Mouse (Mus musculus): ENCODE results near the gene Hsdl2.
"Not testable (repeated sequence)": the region's sequence is repeated elsewhere in the genome, so short reads cannot be mapped to it uniquely, and the experiment has no call there.

Gene Hsdl2

DNA sequence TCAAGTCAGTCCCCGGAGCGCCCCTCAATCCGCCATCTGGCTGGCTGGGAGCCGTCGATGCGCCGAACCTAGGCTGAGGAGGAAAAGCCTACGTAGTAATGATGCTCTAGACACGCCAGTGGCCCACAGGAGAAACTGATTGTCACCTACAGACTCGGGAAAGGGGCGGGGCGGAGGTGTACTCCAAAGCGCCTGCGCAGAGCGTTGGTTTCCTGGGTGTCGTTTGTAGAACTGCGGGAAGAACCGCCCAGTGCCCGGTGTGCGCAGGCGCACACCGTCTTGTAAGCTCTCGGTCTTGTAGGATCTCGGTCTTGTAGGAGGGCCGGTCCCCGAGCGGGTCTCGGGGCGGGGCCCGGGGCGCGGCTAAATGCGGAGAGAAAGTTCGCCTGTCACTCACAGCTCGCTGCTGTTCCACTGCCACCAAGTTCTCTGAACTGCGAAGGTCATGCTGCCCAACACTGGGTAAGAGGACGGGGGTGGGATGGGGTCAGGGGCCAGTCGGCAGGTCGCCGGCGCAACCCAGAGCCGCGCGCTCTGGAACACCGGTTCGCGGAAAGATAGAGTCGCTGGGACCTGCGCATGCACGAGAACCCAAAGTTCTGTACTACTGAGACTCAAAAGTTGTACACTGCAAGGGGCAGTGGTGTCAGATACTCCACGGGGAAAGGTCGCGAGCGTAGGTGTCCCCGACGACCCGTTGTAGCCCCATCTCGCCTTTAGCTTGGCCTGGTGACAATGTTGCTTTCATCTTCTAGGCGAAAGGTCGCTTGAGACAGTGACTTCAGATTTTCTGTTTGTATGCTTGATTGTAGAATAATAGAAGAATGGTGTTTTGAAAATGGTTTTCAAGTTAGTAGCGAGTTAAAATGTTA, at the start of gene Hsdl2:
Gene Hsdl2 (plus strand): TSS at position 250 of the 872 bp plus-strand sequence.
- DNase-seq = peak; percentile 99

DNA sequence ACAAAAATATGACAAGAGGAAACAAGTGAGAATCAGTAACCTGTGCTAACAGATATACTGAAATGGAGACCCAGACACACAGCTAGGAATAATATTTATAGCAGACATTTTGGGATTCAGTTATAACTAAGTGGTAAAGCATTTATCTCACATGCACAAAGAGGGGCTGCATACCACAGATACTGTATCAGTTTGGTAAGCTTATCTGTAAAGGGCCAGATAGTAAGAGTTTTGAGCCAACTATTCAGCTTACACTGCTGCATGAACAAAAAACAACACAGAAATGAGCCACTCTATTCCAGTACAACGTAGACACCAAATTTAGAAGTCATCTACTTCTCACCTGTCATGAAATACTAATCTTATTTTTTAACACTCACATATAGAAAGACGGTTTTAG, 48.1 kb upstream of the Hsdl2 start:
- DNase-seq = no peak

DNA sequence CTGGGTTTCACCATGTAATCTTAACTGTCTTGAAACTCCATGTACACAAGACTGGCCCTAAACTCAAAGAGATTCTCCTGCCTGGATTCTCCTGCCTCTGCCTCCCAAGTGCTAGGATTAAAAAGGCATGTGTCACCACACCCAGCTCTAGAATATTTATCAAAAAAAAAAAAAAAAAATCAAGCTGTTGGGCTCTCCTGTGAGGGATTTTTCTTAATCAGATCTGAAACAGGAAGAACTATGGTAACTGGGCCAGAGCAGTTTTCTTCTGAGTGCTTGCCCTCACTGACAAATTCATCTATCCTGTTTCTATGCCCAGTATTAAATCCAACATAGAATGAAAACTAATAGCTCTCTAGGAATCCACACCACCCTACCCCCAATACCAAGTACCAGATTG, 45.7 kb upstream of the Hsdl2 start:
- DNase-seq = no peak

DNA sequence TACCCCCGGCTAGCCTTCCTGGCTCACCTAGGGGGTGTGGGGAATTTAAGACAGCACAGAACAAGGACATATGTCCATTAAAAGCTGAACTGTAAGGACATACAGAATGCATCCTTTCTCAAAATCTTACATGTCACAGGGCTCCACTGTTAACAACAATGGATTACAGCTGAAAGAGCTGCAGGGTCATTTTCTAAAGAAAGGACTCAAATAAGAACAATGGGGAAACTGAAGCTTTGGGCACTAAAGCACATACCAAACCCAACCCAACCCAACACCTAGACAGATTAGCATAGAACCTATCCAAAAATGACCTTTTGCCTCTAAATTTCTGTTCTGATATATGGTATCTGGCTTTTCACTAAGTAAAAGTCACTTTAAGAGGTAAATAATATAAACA, 45.1 kb upstream of the Hsdl2 start:
- DNase-seq = no peak

DNA sequence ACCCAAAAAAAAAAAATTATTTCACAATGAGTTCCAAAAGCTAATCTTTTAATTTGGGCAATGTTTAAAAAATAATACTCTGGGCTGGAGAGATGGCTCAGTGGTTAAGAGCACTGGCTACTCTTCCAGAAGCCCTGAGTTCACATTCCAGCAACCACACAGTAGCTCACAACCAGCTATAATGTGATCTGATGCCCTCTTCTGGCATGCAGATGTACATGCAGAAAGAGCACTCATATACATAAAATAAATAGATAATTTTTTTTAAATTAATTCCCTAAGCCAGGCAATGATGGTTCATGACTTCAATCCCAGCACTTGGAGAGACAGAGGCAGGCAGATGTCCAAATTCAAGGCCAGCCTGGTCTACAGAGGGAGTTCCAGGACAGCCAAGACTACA, 38.4 kb upstream of the Hsdl2 start:
- DNase-seq = no peak

DNA sequence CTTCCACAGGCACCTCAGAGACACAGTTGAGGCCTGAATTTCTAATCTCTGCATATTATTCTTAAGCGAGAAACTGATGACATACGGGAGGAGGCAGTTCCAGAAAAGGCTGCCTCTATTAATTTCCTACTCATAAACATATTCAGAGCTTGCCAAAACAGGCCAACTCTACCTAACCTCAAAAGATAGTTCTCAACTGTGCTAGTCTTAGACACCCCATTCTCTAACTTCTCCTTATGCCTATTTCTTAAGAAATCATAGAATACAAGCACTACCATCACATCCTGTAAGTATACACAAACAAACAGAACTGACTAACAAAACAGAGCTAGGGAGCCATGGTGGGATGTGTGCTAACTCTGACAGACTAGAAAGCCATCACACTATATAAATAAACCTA, 36.7 kb upstream of the Hsdl2 start:
- DNase-seq = no peak

DNA sequence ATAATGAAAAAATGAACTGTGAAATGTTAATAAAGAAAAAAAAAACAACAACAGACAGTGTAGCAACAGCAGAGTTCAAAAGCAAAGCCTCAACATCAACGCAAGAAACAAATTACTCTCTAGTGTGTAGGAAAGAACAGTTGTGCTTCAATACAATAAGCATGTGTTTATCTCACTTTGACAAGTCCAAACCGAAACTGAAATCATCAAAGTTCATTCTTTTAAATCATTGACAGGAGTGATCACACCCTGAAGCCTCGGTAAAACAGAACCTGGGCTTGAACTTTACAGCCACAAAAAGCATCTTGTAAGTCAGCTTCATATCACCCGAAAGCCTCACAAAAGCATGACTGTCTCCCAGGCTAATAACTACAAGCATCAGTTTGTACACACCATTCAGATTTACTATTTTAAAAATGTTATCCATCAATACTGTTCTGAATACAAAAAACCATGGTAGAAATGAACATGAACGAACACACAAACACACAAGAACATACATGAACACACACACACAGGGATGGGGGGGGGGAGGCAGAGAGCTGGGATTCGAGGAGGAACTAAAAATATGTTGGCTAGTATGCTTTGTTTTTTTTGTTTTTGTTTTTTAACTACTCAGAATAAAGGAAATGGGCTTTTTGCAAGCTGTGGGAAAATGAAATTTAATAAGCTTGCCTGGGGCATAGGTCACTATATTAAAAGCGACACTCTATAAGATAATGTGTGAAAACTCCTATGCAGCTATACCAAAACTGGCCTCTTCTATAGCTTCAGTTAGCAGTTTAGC, 34.9 kb upstream of the Hsdl2 start:
- DNase-seq = no peak

DNA sequence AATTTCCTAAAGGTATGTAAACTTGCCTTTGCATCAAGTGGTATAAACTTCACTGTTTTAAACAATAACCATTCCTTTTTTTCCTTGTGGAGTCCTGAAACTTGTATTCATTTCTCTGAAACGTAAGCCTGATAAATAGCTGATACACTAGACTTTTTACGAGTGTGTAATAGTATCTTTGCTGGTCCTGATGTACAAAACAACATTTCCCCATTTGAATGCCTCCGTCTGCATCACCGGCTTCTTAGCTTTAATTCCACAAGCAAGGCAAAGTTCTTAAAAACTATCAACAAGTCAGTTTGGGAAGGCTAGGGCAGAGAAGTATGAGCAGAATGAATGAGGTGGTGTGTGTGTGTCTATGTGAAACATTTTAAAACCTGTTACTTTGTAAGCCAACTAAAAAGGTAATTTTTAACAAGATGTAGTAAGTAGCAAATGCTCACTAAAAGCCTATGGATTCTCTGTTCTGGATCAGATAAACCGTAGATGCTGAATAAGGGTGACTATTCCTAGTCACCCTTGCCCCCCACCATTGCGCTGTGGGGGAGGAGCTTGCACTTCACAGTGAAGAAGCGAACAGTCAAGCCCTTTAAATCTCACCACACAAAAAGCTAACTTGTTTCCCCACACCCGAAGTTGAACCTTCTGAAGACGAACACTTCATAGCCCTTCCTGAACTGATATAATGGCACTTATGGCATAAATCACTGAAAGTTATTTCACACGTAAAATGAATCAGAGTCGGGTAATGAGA, 34.0 kb upstream of the Hsdl2 start:
- peak; percentile 21 to 39 for DNase-seq

DNA sequence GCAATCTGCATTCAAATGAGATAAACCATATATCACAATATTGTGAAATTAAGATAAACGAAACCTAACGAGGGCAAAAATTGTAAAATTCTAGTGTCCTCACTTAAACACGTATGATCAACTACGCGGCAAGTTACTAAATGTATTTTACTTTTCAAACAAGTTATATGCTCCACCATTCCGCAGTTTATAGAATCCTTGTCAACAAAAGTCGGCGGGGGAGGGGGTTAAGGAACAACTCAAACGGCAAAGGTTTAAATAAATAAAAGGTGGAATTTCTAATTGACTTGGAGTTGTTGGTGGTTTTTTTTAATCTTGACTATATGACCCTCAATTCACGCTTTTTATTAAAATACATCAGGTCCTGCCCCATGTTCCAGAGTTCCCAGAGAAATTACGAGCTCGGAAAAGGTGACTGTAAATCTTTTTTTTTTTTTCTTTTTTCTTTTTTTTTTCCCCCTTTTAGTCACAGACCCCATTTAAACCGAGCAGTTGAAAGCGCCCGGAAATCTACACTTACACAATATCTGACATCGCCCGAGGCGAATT, 33.3 kb upstream of the Hsdl2 start:
- no peak for DNase-seq

DNA sequence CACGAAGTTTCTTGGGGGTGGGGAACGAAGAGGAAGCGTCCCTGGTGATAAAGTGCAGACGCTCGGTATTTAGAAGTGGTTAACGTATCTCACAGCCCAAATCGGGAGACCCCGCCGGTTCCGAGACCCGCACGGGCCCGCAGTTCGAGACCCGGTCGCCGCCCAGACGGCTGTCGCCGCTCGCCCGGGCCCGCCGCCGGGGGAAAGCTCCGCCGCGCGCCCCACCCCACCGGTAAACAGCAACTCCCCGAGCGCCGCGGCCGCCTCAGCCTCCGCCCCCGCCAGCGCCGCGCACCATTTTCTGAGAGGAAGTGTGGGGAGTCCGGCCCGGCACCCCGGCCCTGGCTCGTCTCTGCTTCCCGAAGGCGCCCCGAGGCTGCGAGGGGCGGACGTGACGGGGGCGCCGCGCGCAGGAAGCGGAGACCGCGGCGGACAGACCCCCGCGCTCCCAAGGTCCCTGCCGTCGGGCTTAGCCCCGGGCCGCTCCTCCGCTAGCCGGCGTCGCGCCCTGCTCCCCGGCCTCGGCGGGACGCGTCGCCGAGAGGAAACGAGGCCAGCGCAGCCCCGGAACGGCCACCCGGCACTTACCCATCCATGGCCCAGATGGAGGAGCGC, 32.7 kb upstream of the Hsdl2 start:
- DNase-seq = peak; percentile 76 to 88

DNA sequence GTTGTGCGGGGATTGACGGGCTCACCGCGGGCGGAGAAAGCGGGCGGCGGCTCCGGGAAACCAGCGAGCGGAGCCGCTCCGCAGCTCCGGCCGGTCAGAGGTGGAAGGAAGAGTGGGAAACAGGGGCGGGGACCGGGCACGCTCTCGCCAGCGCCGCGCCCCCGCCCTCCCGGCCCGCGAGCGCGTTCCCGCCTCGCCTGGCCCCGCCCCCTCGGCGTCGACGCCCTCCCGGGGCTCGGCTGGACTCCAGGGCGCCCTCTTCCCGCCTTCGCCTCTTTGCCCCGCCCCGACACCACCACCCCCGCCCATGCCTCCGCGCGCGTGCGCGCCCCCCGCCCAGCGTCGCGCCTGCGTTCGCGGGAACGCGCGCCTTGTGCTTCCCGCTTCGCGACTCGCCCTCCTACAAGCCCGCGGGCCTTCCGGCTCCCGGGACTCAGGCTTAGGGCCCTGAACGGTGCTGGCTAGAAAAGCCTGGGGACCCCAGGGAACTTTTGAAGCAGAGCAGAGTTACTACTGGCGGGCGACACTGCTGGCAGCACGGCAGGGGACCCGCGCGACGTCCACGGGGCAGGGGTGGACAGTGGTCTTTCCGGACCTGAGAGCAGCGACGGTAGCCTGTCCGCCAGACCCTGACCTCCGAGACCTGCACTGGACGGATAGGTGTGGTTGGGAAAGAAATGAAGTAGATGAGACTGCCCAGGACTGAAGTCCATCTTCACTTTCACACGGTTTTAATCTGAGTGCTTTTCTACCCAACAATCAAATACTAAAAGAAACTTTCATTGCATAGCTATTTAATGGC, 32.0 kb upstream of the Hsdl2 start, which contains the start of gene Ptbp3:
Gene Ptbp3 (minus strand): TSS at position 190 of the 802 bp plus-strand sequence.
- peak; percentile 93 to 97 for DNase-seq

DNA sequence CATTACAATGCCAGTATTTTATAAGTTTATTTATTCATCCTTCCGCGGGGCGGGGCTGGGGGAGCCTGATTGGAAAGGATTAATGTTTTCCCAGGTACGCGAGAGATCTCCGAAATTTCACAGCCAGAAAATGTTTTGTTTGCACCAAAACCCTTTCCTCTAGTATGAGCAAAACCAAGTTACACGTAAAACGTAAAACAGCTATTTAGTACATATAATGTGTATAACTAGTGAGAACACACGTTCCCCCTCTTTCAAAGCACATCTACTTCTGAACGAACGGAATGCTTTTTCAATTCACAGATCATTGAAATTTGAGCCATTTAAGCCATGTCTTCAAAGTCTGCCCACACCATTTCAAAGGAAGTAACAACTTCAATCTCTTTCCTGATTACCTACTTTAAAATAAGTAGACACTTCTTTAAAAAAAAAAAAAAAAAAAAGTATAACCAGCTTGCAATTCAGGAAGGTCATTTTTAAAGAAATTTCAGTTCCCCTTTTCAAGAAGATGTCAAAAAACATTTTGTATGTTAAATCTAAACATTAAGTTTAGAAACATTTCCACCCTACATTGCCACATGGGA, 31.3 kb upstream of the Hsdl2 start:
- no peak for DNase-seq

DNA sequence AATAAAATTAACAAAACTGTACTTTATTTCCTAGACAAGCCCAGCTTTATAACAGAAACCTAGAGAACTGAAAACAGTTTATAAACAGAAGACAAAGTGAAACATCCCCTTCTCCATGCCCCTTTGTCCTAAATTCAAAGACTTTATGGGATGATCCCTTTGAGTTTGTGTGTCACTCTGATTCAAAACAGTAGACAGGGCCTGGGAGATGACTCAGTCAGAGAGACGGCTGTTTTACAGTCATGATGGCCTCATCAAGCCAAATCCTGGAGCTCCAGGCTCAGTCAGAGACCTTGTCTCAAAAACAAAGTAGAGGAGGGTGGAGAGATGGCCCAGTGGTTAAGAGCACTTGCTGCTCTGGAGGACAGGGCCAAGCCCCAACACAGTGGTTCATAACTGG, 29.5 kb upstream of the Hsdl2 start:
- no peak for DNase-seq

DNA sequence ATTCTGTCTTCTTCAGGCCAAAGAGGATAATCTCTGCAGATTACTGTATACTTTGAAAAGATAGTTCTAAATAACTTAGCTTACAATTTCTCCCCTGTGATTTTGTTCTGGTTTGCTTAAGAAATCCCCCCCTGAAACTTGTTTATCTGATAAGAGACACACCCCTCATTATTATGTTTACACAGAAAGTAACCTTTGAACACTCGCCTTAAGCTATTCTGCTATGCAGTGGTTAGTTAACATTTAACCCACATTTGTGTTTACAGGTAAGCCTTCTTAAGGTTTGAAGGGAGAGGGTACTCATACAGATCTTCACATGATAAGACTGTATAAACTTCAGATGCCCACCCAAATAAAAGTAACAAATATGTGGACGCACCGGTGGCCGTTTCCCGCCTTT, 28.5 kb upstream of the Hsdl2 start:
- DNase-seq = no peak

DNA sequence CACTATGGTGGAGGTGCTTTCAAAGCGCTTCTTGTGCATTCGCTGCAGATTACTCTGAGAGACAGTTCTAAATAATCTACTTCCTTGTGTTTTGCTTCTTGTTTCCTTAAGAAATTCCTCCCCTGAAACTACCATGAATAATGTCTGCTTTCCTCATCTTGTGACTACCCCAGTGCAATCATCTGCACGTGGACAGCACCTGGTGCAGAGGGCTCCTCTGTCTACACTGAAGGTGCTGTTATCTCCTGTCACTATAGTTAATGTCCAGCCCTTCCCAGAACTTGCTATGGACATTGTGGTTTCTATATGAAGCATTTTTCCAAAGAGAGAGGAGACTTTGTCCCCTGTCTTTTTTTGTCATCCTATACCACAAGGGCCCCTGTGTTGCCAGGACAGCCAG, 27.8 kb upstream of the Hsdl2 start:
- no peak for DNase-seq

DNA sequence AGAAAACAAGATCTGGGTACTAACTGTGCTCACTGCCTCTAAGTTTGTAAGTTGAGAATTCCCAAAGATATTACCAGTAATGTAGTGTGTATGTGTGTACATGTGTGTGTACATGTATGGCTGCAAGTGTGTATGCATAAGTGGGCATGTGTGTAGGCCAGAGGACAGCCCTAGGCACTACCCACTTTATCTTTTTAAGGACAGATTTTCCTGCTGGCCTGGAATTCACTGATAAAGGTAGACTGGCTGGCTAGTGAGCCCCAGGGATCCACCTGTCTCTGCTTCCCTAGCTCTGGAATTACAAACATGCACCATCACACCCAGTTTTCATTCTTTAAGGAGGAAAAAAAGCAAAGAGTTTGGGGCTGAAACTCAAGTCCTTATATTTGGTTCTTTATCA, 26.2 kb upstream of the Hsdl2 start:
- DNase-seq = no peak

DNA sequence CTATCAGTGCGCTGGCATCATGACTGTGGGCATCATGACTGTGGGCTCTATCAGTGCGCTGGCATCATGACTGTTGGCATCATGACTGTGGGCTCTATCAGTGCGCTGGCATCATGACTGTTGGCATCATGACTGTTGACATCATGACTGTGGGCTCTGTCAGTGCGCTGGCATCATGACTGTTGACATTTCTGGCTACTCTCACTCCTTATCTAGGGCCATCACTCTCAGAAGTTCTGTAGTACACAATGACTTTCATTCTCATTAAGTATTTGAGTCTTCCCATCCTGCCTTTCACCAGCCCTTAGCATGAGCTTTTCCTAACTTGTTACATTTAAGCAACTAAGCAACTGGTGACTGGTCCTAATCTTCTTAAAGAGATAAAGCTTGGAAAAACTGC, 24.0 kb upstream of the Hsdl2 start:
- not testable (repeated sequence) for DNase-seq

DNA sequence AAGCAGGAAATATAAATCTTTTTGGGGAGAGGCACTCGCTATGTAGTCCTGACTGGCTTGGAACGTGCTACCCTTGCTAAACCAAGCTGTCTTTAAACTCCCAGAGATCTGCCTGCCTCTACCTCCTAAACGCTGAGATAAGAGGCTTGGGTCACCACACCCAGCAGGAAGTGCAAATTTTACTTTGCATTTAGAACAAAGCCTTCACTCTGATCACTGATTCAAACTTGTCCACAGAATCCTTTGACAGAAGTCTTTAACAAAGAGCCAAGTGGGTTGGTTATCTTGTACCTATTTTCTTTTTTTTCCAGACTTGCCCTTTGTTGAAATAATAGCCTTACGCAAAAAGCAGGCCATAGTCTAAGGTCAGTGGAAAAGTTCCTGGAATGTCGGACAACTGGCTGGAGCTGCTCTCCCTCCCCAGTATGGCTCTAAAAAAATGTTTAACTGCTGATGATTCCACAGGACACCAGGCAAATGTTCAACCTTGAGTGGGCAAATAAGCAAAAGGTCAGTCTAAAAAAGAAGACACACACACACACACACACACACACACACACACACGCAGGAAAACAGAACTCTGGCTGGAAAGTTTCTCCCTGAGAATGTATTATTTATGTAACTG, 23.2 kb upstream of the Hsdl2 start:
- peak; percentile 65 to 78 for DNase-seq

DNA sequence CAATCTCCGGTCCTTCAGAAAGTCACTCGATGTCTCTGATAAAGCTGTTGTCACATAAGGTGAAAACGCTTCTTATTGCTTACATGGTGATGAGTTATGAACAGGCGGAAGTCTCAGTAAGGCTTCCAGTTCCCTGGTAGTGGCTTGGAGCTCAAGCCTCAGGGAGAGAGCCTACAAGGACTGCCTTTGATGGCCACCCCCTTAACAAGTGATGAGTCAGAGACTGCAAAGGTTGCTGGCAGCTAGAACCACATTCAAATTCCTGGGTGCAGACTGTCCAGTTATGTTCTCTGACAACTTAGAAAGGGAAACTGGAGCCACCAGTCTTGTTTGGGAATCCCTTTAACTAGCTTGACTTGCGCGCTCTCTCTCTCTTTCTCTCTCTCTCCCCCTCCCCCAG, 21.2 kb upstream of the Hsdl2 start:
- DNase-seq = no peak

DNA sequence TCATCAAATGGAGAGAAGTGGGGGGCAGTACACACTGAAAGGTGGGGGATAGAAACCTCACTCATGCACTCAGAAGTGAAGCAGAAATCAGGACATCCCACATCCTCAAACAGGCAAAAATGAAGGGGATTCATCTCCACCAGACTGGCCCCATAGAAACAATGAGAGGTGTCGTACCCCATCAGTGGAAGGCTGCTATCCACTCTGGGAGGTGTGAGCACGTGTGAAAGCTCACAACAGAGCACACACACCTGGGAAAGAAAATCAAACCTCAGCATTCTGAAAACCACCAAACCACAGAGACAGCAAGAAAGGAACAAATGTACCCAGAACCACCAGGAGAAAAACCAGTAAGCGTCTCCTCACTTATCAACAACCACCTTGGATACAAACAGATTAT, 17.2 kb upstream of the Hsdl2 start:
- DNase-seq = no peak

All from kidney, postnatal 25 days (tissue).